Mouse (Mus musculus) small intestine, adult 10 weeks (tissue): ENCODE data around the gene Dusp23. TPM values are rescaled to one million over a fixed set of nuclear protein-coding genes. Genes with fewer than 3 reads are reported as not detected.

Source experiments
- polyA plus RNA-seq: library from polyadenylated mRNA; stranded (reverse); fragments of 350-450 nt; fragmentation: Illumina TruSeq; extraction: RNeasy Lipid Tissue Mini Kit (QIAGEN cat#74804); gene quantifications from one replicate; pipeline ENCODE4 v1.2.3, GENCODE M21; 2014; ENCODE audit warnings: low replicate concordance

The Dusp23 gene
- 2.3 TPM for polyA plus RNA-seq

GRCm38 (mm10) chr1:172632451-172633326 lies at the start of gene Dusp23:
Gene Dusp23, minus strand, starts transcription at chr1:172632962.

DNA sequence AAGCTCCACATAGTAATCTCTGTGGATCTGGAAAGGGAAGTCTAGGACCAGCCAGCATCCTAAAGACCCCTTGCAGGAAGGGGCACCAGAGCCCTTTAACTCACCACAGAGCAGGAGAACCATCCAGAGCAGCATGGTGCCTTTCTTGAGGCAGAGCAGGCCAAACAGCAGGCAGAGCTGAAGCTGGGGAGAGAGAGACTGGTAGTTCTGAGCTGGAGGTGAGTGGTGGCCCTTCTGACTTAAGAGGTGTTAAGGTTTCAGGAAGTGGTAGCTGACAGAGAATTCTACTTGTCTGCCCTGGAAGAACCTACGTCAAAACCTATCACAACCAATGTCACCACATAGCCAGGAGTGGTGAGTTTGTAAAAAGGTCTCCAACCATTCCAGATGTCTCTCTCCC lies 30.4 kb downstream of the Dusp23 start, which contains the start of gene Fcrl6:
TSS of gene Fcrl6 (minus strand) at position 226 of the 400 bp plus-strand sequence.

DNA sequence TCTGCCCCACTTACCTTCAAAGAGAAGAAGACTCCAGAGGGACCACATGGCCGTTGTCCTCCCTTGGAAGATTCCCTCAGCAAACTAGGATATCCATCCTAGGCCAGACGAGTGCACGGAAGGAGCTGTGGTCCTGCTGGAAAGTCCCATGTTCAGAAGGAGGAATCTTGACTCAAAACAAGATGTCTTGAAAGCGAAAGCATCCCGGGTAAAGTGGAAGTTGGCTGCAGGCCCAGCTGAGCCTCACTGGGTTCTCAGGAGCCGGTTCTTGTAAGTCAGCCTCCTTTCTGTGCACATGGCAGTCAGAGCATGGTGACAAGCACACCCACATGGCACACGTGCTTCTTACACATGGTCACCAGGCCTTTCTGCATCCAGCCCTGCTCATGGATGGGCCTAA lies 42.4 kb downstream of the Dusp23 start, which contains the start of gene Slamf8:
TSS of gene Slamf8 (minus strand) at position 184 of the 400 bp plus-strand sequence.

Other genes starting within 250 kb of the Dusp23 start
- gene Slamf9, start 157.6 kb downstream of the Dusp23 start, polyA plus RNA-seq = 0.67 TPM
- 3.3 TPM for gene Igsf9, start 151.2 kb downstream of the Dusp23 start, polyA plus RNA-seq
- 38.2 TPM for gene Tagln2, start 132.9 kb downstream of the Dusp23 start, polyA plus RNA-seq
- gene Cfap45, start 112.2 kb downstream of the Dusp23 start, polyA plus RNA-seq = not detected
- not detected for gene Vsig8, start 77.0 kb downstream of the Dusp23 start, polyA plus RNA-seq
- gene Slamf8, start 42.4 kb downstream of the Dusp23 start, polyA plus RNA-seq = 2.0 TPM
- not detected for gene Fcrl6, start 30.4 kb downstream of the Dusp23 start, polyA plus RNA-seq
- 4.2 TPM for gene Crp, start 65.1 kb upstream of the Dusp23 start, polyA plus RNA-seq